Comparison of ENCODE assay signal across 7 mouse cellular contexts in genomic region chr4:33247479-33248053, GRCm38 (mm10). TPM values are rescaled to one million over a fixed set of nuclear protein-coding genes. Genes with fewer than 3 reads are reported as not detected.
DNase-seq lines count a peak whose midpoint lies in the region; ATAC-seq lines count a peak whose summit lies in the region.

No protein-coding gene starts in this region.

- peak overlapping the region; percentile 97 for H3K9ac ChIP-seq in embryonic facial prominence, embryonic 11.5 days (replicated peaks; ENCODE audit: low read length)
- peak overlapping the region; percentile 97 for H3K9ac ChIP-seq in limb, embryonic 11.5 days (ENCODE audit: low read length)
- H3K9ac ChIP-seq in midbrain, embryonic 14.5 days (replicated peaks; ENCODE audit: low read length) = peak overlapping the region; percentile 96

- under 1% methylated on average over 48 of the region's 60 CpGs for WGBS in embryonic facial prominence, embryonic 11.5 days
- under 1% methylated on average over 56 of the region's 60 CpGs for WGBS in limb, embryonic 11.5 days
- under 1% methylated on average over 60 of the region's 60 CpGs for WGBS in midbrain, embryonic 14.5 days

- H3K4me1 ChIP-seq in embryonic facial prominence, embryonic 11.5 days (ENCODE audit: control insufficient read depth, insufficient read depth, low read length) = no peaks in the 10 kb centered on the region
- no peaks in the 10 kb centered on the region; the same call in 1 of the 2 replicates for H3K4me1 ChIP-seq in limb, embryonic 11.5 days (ENCODE audit: control insufficient read depth, insufficient read depth, low read length)
- peaks cover 20% of the 10 kb centered on the region for H3K4me1 ChIP-seq in midbrain, embryonic 14.5 days (ENCODE audit: control insufficient read depth, insufficient read depth, low read length)

- no peaks in the 10 kb centered on the region for H3K27me3 ChIP-seq in embryonic facial prominence, embryonic 11.5 days (ENCODE audit: control insufficient read depth, insufficient read depth, low read length)
- H3K27me3 ChIP-seq in limb, embryonic 11.5 days (ENCODE audit: control insufficient read depth, insufficient read depth, low read length) = no peaks in the 10 kb centered on the region
- no peaks in the 10 kb centered on the region for H3K27me3 ChIP-seq in midbrain, embryonic 14.5 days (ENCODE audit: control insufficient read depth, insufficient read depth, low read length)

- H3K4me3 ChIP-seq in embryonic facial prominence, embryonic 11.5 days (ENCODE audit: low read depth, low read length) = peak overlapping the region; percentile 98
- peak overlapping the region; percentile 89 for H3K4me3 ChIP-seq in limb, embryonic 11.5 days (ENCODE audit: low read depth, low read length)
- H3K4me3 ChIP-seq in midbrain, embryonic 14.5 days (replicated peaks; ENCODE audit: low read depth, low read length) = peak overlapping the region; percentile 100

- peak; percentile 90 for ATAC-seq in embryonic facial prominence, embryonic 11.5 days (replicated peaks; ENCODE audit: insufficient number of reproducible peaks, low FRiP score, low TSS enrichment, low read depth)
- peak; percentile 95 for ATAC-seq in limb, embryonic 11.5 days (ENCODE audit: insufficient number of reproducible peaks, low FRiP score, low TSS enrichment, low read depth)
- ATAC-seq in midbrain, embryonic 14.5 days (ENCODE audit: low FRiP score, low TSS enrichment) = peak; percentile 93

- peak overlapping the region; percentile 99 for H3K27ac ChIP-seq in embryonic facial prominence, embryonic 11.5 days (replicated peaks; ENCODE audit: low read depth, low read length)
- H3K27ac ChIP-seq in limb, embryonic 11.5 days (replicated peaks; ENCODE audit: low read depth, low read length) = peak overlapping the region; percentile 99
- peak overlapping the region; percentile 99 for H3K27ac ChIP-seq in midbrain, embryonic 14.5 days (replicated peaks; ENCODE audit: low read depth, low read length)

- DNase-seq in adrenal gland, postnatal 14 days = peak; percentile 100
- peak; percentile 98 for DNase-seq in embryonic facial prominence, embryonic 11.5 days (ENCODE audit: low spot score)
- peak; percentile 100 for DNase-seq in heart, adult 11 months
- peak; percentile 99 for DNase-seq in kidney, adult 18-20 months
- DNase-seq in limb, embryonic 11.5 days (ENCODE audit: low spot score) = peak; percentile 97
- peak; percentile 99 for DNase-seq in midbrain, embryonic 14.5 days
- DNase-seq in spleen, adult 18-20 months = peak; percentile 98

- peak overlapping the region; percentile 67 for H3K4me2 ChIP-seq in embryonic facial prominence, embryonic 11.5 days (ENCODE audit: low read depth, low read length)
- H3K4me2 ChIP-seq in limb, embryonic 11.5 days (ENCODE audit: low read depth, severe bottlenecking) = peak overlapping the region; percentile 73
- H3K4me2 ChIP-seq in midbrain, embryonic 14.5 days (ENCODE audit: low read length) = peak overlapping the region; percentile 66

- H3K9me3 ChIP-seq in embryonic facial prominence, embryonic 11.5 days (replicated peaks; ENCODE audit: control insufficient read depth, low read length) = no peaks in the 10 kb centered on the region
- no peaks in the 10 kb centered on the region for H3K9me3 ChIP-seq in limb, embryonic 11.5 days (ENCODE audit: control insufficient read depth, low read length)
- no peaks in the 10 kb centered on the region for H3K9me3 ChIP-seq in midbrain, embryonic 14.5 days (ENCODE audit: control insufficient read depth, low read length)

- no peaks in the 10 kb centered on the region; the same call in 1 of the 2 replicates for H3K36me3 ChIP-seq in embryonic facial prominence, embryonic 11.5 days (replicated peaks; ENCODE audit: control insufficient read depth, insufficient read depth, low read depth, low read length)
- peaks cover 4% of the 10 kb centered on the region for H3K36me3 ChIP-seq in limb, embryonic 11.5 days (ENCODE audit: control insufficient read depth, insufficient read depth, low read length)
- H3K36me3 ChIP-seq in midbrain, embryonic 14.5 days (ENCODE audit: control insufficient read depth, insufficient read depth, low read length) = peaks cover 34% of the 10 kb centered on the region

RNA-seq across cellular contexts. Expression of gene Srsf12, which starts 38.8 kb away (rescaled TPM):
- total RNA-seq in adrenal gland, postnatal 14 days (2021) = 1.6 and 2.0 TPM in 2 replicates
- 8.5 and 10.8 TPM in 2 replicates for polyA plus RNA-seq in embryonic facial prominence, embryonic 11.5 days (2014; fragmentation: Nextera tagmentation; extraction: Ambion mirVana)
- 10.9 and 12.0 TPM in 2 replicates for polyA plus RNA-seq in limb, embryonic 11.5 days (2014; fragmentation: Nextera tagmentation; extraction: Ambion mirVana)
- 54.4 and 63.4 TPM in 2 replicates for polyA plus RNA-seq in midbrain, embryonic 14.5 days (2014; fragmentation: Nextera tagmentation; extraction: Ambion mirVana)

RNA-seq across cellular contexts. Expression of gene Pnrc1, which starts 42.4 kb away (rescaled TPM):
- total RNA-seq in adrenal gland, postnatal 14 days (2021) = 192 and 224 TPM in 2 replicates
- 115 TPM in 2 replicates for polyA plus RNA-seq in embryonic facial prominence, embryonic 11.5 days (2014; fragmentation: Nextera tagmentation; extraction: Ambion mirVana)
- polyA plus RNA-seq in limb, embryonic 11.5 days (2014; fragmentation: Nextera tagmentation; extraction: Ambion mirVana) = 109 and 111 TPM in 2 replicates
- polyA plus RNA-seq in midbrain, embryonic 14.5 days (2014; fragmentation: Nextera tagmentation; extraction: Ambion mirVana) = 73.5 and 83.2 TPM in 2 replicates

RNA-seq across cellular contexts. Expression of gene Pm20d2, which starts 58.0 kb away (rescaled TPM):
- 34.2 and 39.1 TPM in 2 replicates for total RNA-seq in adrenal gland, postnatal 14 days (2021)
- 0.48 and 1.1 TPM in 2 replicates for polyA plus RNA-seq in embryonic facial prominence, embryonic 11.5 days (2014; fragmentation: Nextera tagmentation; extraction: Ambion mirVana)
- polyA plus RNA-seq in limb, embryonic 11.5 days (2014; fragmentation: Nextera tagmentation; extraction: Ambion mirVana) = 0.69 and 0.95 TPM in 2 replicates
- polyA plus RNA-seq in midbrain, embryonic 14.5 days (2014; fragmentation: Nextera tagmentation; extraction: Ambion mirVana) = 1.9 and 2.3 TPM in 2 replicates

Comparison
In these comparisons a context has a peak if more than half of its experiments do, and no peak if none do; other contexts are left out.
1. Peak in every context shown above with its lines: DNase-seq, ATAC-seq, H3K4me3 ChIP-seq and H3K27ac ChIP-seq.